Mouse (Mus musculus) heart, embryonic 11.5 days (tissue): ENCODE measurements around the gene Gm11168. TPM values are rescaled to one million over a fixed set of nuclear protein-coding genes. Genes with fewer than 3 reads are reported as not detected.
"Not testable (repeated sequence)": the region's sequence is repeated elsewhere in the genome, so short reads cannot be mapped to it uniquely, and the experiment has no call there.

Experiments used
- ATAC-seq: fragments of 200-750 bp; cut with Nextera tagmentation; replicated peaks from 2 replicates; pipeline ENCODE4 v1.8.0; 2017; ENCODE audit warnings: moderate library complexity; ENCODE audit not compliant: insufficient number of reproducible peaks, low FRiP score, low TSS enrichment
- H3K27ac ChIP-seq: fragments of 300-500 bp; sonication (generic); 2 replicates; pipeline ENCODE4 v1.5.1; 2014; ENCODE audit warnings: mild to moderate bottlenecking, low read depth, low read length
- H3K27me3 ChIP-seq: fragments of 300-500 bp; sonication (generic); 2 replicates; pipeline ENCODE4 v1.6.1; 2014; ENCODE audit warnings: mild to moderate bottlenecking, low read length, mixed read lengths; ENCODE audit not compliant: control insufficient read depth, insufficient read depth
- H3K36me3 ChIP-seq: fragments of 300-500 bp; sonication (generic); 2 replicates; pipeline ENCODE4 v1.6.1; 2014; ENCODE audit warnings: mild to moderate bottlenecking, low read length, moderate library complexity, mixed read lengths; ENCODE audit not compliant: control insufficient read depth, insufficient read depth
- H3K4me1 ChIP-seq: fragments of 300-500 bp; sonication (generic); 2 replicates; pipeline ENCODE4 v1.6.1; 2014; ENCODE audit warnings: low read length; ENCODE audit not compliant: control insufficient read depth, insufficient read depth
- H3K4me2 ChIP-seq: fragments of 300-500 bp; sonication (generic); 2 replicates; pipeline ENCODE4 v1.6.1; 2014; ENCODE audit warnings: mild to moderate bottlenecking, moderate library complexity
- H3K4me3 ChIP-seq: fragments of 300-500 bp; sonication (generic); 2 replicates; pipeline ENCODE4 v1.5.1; 2014; ENCODE audit warnings: low read depth, low read length
- H3K9ac ChIP-seq: fragments of 300-500 bp; sonication (generic); 2 replicates; pipeline ENCODE4 v1.6.1; 2014; ENCODE audit warnings: mild to moderate bottlenecking, low read depth, low read length, moderate library complexity
- H3K9me3 ChIP-seq: fragments of 300-500 bp; sonication (generic); replicated peaks from 2 replicates; pipeline ENCODE4 v1.6.1; 2016; ENCODE audit warnings: low read length; ENCODE audit not compliant: control insufficient read depth
- WGBS: fragments of 180-500 bp; shearing (Covaris S2); extraction: QIAGEN DNeasy Blood & Tissue Kit; methylation state at CpG from one replicate; pipeline ENCODE4 v1.1.7; 2014; ENCODE audit not compliant: insufficient replicate concordance; 5-methylcytosine and 5-hydroxymethylcytosine counted together
- polyA plus RNA-seq: library from polyadenylated mRNA; unstranded; fragments of >200 nt; fragmentation: Nextera tagmentation; extraction: Ambion mirVana; gene quantifications from 2 replicates; pipeline ENCODE4 v1.2.1, GENCODE M21; 2014

Gm11168 gene
- polyA plus RNA-seq, 1 experiment from 2014 or later: not detected

DNA sequence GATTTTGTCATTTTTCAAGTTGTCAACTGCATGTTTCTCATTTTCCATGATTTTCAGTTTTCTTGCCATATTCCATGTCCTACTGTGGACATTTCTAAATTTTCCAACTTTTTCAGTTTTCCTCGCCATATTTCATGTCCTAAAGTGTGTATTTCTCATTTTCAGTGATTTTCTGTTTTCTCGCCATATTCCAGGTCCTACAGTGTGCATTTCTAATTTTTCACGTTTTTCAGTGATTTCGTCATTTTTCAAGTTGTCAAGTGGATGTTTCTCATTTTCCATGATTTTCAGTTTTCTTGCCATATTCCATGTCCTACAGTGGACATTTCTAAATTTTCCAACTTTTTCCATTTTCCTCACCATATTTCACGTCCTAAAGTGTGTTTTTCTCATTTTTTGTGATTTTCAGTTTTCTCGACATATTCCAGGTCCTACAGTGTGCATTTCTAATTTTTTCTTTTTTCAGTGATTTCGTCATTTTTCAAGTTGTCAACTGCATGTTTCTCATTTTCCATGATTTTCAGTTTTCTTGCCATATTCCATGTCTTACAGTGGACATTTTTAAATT, 9.0 kb downstream of the Gm11168 start:
- H3K4me3 ChIP-seq, H3K9ac ChIP-seq, H3K36me3 ChIP-seq, H3K4me1 ChIP-seq, H3K9me3 ChIP-seq, H3K27me3 ChIP-seq, H3K4me2 ChIP-seq, H3K27ac ChIP-seq: not testable (repeated sequence)
- 0 out of 2 replicates have a peak, but pooled peaks have one; percentile 8 for ATAC-seq
- 86% methylated on average over 2 of the region's 7 CpGs for WGBS

DNA sequence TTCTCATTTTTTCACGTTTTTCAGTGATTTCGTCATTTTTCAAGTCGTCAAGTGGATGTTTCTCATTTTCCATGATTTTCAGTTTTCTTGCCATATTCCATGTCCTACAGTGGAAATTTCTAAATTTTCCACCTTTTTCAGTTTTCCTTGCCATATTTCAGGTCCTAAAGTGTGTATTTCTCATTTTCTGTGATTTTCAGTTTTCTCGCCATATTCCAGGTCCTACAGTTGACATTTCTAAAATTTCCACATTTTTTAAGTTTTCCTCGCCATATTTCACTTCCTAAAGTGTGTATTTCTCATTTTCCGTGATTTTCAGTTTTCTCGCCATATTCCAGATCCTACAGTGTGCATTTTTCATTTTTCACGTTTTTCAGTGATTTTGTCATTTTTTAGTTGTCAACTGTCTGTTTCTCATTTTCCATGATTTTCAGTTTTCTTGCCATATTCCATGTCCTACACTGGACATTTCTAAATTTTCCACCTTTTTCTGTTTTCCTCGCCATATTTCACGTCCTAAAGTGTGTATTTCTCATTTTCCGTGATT, 9.7 kb downstream of the Gm11168 start, which contains the start of gene Gm10721:
Gene Gm10721, plus strand, starts transcription at position 408 of the 547 bp plus-strand sequence.
- peak; percentile 56; the same call in 1 of the 2 replicates for ATAC-seq
- H3K9me3 ChIP-seq, H3K27me3 ChIP-seq, H3K4me1 ChIP-seq, H3K9ac ChIP-seq, H3K27ac ChIP-seq, H3K4me3 ChIP-seq, H3K36me3 ChIP-seq, H3K4me2 ChIP-seq: not testable (repeated sequence)
- no CpG with 5 or more reads among the region's 11 CpGs for WGBS

DNA sequence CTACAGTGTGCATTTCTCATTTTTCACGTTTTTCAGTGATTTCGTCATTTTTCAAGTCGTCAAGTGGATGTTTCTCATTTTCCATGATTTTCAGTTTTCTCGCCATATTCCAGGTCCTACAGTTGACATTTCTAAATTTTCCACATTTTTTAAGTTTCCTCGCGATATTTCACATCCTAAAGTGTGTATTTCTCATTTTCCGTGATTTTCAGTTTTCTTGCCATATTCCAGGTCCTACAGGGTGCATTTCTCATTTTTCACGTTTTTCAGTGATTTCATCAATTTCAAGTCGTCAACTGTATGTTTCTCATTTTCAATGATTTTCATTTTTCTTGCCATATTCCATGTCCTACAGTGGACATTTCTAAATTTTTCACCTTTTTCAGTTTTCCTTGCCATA, 12.2 kb downstream of the Gm11168 start, which contains the start of gene Gm10720:
Gene Gm10720, plus strand, starts transcription at position 301 of the 400 bp plus-strand sequence.
- H3K4me3 ChIP-seq, H3K36me3 ChIP-seq, H3K9me3 ChIP-seq, H3K9ac ChIP-seq, H3K4me2 ChIP-seq, H3K27me3 ChIP-seq, H3K4me1 ChIP-seq, H3K27ac ChIP-seq, ATAC-seq: not testable (repeated sequence)
- WGBS: 55% methylated on average over 4 of the region's 9 CpGs

DNA sequence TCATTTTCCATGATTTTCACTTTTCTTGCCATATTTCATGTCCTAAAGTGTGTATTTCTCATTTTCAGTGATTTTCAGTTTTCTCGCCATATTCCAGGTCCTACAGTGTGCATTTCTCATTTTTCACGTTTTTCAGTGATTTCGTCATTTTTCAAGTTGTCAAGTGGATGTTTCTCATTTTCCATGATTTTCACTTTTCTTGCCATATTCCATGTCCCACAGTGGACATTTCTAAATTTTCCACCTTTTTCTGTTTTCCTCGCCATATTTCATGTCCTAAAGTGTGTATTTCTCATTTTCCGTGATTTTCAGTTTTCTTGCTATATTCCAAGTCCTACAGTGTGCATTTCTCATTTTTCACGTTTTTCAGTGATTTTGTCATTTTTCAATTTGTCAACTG, 12.8 kb downstream of the Gm11168 start:
- not testable (repeated sequence) for H3K9me3 ChIP-seq, H3K27ac ChIP-seq, H3K4me2 ChIP-seq, H3K27me3 ChIP-seq, ATAC-seq, H3K4me3 ChIP-seq, H3K9ac ChIP-seq, H3K4me1 ChIP-seq, H3K36me3 ChIP-seq
- WGBS: 64% methylated on average over 4 of the region's 6 CpGs

DNA sequence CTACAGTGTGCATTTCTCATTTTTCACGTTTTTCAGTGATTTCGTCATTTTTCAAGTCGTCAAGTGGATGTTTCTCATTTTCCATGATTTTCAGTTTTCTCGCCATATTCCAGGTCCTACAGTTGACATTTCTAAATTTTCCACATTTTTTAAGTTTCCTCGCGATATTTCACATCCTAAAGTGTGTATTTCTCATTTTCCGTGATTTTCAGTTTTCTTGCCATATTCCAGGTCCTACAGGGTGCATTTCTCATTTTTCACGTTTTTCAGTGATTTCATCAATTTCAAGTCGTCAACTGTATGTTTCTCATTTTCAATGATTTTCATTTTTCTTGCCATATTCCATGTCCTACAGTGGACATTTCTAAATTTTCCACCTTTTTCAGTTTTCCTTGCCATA, 14.0 kb downstream of the Gm11168 start, which contains the start of gene Gm10719:
Gene Gm10719, plus strand, starts transcription at position 301 of the 400 bp plus-strand sequence.
- H3K36me3 ChIP-seq, H3K9me3 ChIP-seq, H3K4me3 ChIP-seq, H3K9ac ChIP-seq, H3K27ac ChIP-seq, ATAC-seq, H3K4me1 ChIP-seq, H3K27me3 ChIP-seq, H3K4me2 ChIP-seq: not testable (repeated sequence)
- no CpG with 5 or more reads among the region's 9 CpGs for WGBS

DNA sequence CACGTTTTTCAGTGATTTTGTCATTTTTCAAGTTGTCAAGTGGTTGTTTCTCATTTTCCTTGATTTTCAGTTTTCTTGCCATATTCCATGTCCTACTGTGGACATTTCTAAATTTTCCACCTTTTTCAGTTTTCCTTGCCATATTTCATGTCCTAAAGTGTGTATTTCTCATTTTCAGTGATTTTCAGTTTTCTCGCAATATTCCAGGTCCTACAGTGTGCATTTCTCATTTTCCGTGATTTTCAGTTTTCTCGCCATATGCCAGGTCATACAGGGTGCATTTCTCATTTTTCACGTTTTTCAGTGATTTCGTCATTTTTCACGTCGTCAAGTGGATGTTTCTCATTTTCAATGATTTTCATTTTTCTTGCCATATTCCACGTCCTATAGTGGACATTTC, 15.8 kb downstream of the Gm11168 start:
- WGBS: 65% methylated on average over 9 of the region's 9 CpGs
- H3K4me2 ChIP-seq: not testable (repeated sequence)

DNA sequence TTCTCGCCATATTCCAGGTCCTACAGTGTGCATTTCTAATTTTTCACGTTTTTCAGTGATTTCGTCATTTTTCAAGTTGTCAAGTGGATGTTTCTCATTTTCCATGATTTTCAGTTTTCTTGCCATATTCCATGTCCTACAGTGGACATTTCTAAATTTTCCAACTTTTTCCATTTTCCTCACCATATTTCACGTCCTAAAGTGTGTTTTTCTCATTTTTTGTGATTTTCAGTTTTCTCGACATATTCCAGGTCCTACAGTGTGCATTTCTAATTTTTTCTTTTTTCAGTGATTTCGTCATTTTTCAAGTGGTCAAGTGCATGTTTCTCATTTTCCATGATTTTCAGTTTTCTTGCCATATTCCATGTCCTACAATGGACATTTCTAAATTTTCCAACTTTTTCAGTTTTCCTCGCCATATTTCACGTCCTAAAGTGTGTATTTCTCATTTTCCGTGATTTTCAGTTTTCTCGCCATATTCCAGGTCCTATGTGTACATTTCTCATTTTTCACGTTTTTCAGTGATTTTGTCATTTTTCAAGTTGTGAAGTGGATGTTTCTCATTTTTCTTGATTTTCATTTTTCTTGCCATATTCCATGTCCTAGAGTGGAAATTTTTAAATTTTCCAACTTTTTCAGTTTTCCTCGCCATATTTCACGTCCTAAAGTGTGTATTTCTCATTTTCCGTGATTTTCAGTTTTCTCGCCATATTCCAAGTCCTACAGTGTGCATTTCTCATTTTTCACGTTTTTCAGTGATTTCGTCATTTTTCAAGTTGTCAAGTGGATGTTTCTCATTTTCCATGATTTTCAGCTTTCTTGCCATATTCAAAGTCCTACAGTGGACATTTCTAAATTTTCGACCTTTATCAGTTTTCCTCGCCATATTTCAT, 16.9 kb downstream of the Gm11168 start:
- not testable (repeated sequence) for H3K9me3 ChIP-seq, H3K36me3 ChIP-seq, H3K4me2 ChIP-seq, H3K4me3 ChIP-seq, H3K27me3 ChIP-seq, H3K4me1 ChIP-seq, H3K9ac ChIP-seq, H3K27ac ChIP-seq
- 70% methylated on average over 11 of the region's 19 CpGs for WGBS
- ATAC-seq: peak; percentile 70

More for the DNA sequence above, 15.8 kb downstream of the Gm11168 start:
- not testable (repeated sequence) for H3K27me3 ChIP-seq, H3K36me3 ChIP-seq, H3K9ac ChIP-seq, H3K27ac ChIP-seq, ATAC-seq, H3K4me3 ChIP-seq, H3K9me3 ChIP-seq, H3K4me1 ChIP-seq

DNA sequence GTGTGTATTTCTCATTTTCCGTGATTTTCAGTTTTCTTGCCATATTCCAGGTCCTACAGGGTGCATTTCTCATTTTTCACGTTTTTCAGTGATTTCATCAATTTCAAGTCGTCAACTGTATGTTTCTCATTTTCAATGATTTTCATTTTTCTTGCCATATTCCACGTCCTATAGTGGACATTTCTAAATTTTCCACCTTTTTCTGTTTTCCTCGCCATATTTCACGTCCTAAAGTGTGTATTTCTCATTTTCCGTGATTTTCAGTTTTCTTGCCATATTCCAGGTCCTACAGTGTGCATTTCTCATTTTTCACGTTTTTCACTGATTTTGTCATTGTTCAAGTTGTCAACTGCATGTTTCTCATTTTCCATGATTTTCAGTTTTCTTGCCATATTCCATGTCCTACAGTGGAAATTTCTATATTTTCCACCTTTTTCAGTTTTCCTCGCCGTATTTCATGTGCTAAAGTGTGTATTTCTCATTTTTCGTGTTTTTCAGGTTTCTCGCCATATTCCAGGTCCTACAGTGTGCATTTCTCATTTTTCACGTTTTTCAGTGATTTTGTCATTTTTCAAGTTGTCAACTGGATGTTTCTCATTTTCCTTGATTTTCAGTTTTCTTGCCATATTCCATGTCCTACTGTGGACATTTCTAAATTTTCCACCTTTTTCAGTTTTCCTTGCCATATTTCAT, 19.3 kb downstream of the Gm11168 start:
- ATAC-seq: not testable (repeated sequence)

More for the DNA sequence above, 19.3 kb downstream of the Gm11168 start:
- not testable (repeated sequence) for H3K36me3 ChIP-seq, H3K27ac ChIP-seq, H3K4me2 ChIP-seq, H3K4me1 ChIP-seq, H3K27me3 ChIP-seq, H3K9ac ChIP-seq, H3K4me3 ChIP-seq, H3K9me3 ChIP-seq
- 67% methylated on average over 9 of the region's 13 CpGs for WGBS
